Mouse (Mus musculus) lung, postnatal 0 days (tissue): ENCODE measurements at regions not wholly inside any gene's neighbourhood (a gene's known extent, or its start where the extent isn't known, plus 50 kb on each side); places are given as distances from the start of the nearest gene placed in this dataset.

Source experiments
- CTCF ChIP-seq: IDR thresholded peaks from 2 replicates; pipeline ENCODE4 v1.5.1; 2016; ENCODE audit warnings: antibody characterized with exemption, mild to moderate bottlenecking
- EP300 ChIP-seq: IDR thresholded peaks from 2 replicates; pipeline ENCODE4 v1.6.1; 2016; ENCODE audit warnings: antibody characterized with exemption, mild to moderate bottlenecking, control low read depth

GRCm38 (mm10) chr7:139779876-139780275 lies 54.1 kb upstream of the Adgra1 start:
- no peak for TF ChIP-seq CTCF
- no peak for TF ChIP-seq EP300
